Mouse (Mus musculus) megakaryocyte, adult 5-6 weeks (primary cell): ENCODE data around the gene Negr1. TPM values are rescaled to one million over a fixed set of nuclear protein-coding genes. Genes with fewer than 3 reads are reported as not detected.
"Not testable (repeated sequence)": the region's sequence is repeated elsewhere in the genome, so short reads cannot be mapped to it uniquely, and the experiment has no call there.

Experiments
- ATAC-seq: 2 replicates; pipeline ENCODE4 v1.8.0; 2016; ENCODE audit warnings: mild to moderate bottlenecking, inconsistent platforms; ENCODE audit not compliant: poor library complexity, severe bottlenecking
- total RNA-seq, 2 experiments: library from RNA; stranded (forward) in 1 of 2; stranded (reverse) in 1 of 2; fragments of 153-499, 151-499 nt in 1 of 2; fragments of 221-1000, 200-1000 nt in 1 of 2; gene quantifications; 2 replicates each; pipeline versions ENCODE4 v1.2.3 to v1.2.4; 2015 to 2017

The Negr1 gene
- total RNA-seq, 2 experiments from 2014 or later: 0.18 to 0.62 TPM

DNA sequence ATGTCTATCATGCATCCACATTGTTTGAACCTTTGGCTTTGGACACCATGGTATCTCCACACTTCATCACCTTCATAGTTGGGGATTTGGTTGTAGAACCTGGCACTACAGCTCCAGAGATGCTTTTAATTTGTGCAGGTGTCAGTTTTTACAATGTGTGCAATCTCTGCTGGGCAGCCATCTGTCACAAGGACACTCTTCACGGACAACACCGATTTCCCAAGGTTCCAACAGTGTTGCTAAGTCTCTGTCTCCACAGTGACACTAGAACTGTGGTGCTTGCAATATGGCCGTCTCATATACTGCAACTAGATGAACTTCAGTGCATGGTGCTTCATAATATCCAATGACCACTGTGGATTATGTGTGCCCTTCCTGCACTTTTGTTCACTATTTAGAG, 425.5 kb downstream of the Negr1 start:
- ATAC-seq: no peak

DNA sequence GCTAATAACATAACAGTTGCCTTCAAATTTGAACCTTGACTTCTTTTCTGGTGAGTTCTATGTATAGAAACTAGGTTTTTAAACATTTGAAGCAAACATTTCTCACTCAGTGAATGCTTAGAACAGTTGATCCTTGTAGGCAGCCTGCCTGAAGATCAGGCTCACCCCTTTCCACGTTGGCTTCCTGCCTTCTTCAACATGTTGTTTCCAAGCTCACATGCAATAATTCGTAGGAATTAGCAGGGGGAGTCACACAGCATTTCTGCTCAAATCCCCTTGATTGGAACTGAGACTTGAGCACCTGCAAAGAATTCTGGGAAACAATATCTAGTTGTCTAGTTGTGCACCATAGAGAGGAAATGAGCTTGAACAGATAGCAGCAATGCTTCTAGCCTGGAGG, 430.6 kb downstream of the Negr1 start:
- ATAC-seq: no peak

DNA sequence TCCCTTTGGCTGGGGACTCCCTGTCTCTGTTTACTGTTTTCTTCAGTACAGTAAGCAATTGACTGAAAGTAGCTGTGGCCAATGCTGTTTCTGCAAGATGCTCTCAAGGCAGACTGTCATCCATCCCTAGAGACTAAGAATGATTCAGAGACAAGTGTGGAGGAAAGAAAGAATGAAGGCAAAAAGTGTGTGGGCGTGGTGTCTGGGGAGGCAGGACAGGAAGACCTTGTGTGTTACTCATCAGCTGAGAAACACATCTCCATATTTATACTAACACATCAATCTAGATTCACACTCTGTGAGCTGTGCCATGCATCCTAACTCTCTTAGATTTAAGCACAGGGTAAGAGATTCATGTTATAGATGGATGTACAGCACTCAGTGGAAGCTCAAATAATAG, 431.2 kb downstream of the Negr1 start:
- no peak for ATAC-seq

DNA sequence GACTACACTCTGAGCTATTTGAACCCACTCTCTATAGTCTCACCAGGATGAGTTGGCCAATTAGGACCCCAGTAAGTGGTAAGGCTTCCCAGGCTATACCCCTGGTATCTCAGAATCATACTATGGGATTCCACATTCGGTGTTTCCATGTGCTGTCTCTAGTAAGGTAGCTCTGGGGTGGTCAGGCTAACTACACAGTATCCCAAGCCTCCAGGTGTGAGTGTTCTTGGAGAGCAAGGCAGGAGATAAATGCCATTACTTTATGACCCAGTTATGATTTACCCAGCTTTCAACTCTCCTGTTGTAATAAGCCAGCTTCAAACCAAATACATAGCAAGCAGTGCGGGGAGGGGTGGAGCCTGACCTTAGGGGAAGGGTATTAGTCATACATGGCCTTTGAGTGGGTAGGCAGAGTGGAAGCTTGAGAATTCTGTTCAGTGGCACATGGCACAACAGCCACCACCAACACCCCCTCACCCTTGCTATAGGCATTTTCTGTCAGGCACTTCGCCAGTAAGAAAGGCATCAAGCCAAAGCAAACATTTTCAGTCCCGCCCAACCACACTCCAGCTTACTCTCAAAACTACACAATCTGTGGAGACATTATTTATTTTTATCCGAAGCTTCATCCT, 437.7 kb downstream of the Negr1 start:
- ATAC-seq: no peak

DNA sequence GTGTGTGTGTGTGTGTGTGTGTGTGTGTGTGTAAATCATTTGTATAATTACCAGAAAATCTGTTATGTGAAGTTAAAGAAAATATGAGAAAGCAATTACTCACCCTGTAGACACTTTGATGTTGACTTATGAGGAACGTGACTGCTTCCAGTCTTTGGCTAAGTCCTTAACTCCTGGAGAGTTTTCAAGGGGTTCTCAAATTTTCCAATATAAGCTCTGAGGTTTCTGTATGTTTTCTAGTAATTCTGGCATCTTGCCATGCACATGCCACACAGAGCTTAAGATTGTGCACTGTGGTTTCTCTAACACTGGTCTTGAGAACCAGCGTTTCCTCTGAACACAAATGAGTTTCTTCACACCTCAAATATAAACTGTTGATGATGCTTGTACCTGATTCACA, 460.0 kb downstream of the Negr1 start:
- ATAC-seq: no peak

DNA sequence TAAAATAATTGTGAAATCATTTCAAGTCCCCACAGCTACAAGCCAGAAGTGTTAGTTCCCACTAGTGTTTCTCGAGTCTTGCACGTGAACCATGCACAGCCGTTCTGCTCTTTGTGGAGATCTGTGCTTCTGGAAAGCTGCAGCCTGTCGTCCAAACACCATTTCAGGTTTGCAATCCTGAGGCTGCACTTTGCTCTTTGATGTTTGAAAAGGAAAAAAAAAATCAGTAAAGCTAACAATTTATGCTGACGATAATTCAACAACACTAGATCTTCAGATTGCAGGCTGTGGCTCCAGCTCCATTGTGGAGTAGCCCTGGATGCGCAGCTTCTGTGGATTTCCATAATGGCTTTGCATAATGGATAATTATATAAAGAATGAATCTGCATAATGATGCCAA, 463.0 kb downstream of the Negr1 start:
- ATAC-seq: no peak

DNA sequence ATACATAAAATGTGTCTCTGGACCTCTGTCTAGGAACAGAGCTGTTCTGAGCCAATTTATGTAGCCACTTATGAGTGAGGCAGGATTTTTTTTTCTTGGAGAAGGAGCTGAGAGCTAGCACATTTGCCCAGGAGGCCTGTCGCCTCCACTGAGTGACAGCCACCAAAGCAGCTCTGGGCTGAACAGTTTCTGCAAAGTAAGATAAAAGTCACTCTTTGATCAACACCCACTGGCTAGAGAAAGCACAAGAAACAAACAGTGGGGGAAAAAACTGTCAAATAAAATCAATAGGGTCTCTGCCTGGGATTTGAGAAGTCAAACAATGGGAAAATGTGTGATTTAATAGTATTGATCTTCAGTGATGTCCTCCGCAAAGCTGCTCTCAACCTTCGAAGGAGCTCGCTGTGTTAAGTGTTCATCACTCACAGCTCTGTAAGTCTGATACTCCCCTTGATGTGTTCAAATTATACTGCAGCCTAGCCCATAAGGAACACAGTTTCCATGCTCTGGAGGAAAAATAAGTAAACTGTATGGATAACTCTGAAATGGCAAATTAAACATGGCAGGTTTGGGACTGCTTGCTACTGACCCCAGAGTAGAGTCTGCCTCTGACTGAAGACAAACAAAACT, 470.0 kb downstream of the Negr1 start:
- ATAC-seq: no peak

DNA sequence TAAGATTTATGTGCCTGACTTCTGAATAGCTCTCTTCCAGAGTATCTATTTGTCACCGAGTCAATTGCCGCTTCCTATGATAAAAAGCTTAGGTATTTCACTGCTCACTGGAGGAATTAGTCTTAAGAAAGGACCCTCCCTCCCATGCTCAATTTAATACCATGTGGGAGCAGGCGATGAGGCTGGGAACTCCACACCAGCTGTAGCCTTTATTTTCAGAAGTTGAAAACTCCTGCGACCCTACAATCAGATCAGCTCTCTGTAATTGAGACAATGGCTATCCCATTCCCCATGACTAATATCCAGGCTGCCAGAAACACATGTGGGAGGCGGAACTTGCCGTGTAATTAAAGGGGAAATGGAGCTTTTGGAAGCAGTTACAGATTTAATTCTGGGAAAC, 474.4 kb downstream of the Negr1 start:
- no peak for ATAC-seq

DNA sequence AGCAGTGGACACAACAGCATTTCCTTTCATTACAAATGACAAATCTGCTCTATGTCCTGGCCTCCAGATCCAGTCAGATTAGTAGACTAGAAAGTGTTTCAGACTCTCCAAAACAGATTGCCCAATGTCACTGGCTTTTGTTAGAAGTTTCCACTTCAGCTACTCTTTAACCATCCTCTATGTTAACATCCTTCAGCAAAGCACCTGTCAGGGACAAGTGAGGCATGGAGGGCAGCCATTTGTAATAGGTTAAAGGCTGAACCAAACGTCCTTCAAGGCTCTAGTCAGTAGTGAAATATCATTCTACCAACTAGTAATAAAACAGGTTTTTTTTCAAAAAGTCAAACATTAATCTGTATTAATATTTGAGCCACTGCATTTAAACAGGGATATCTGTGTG, 475.0 kb downstream of the Negr1 start:
- no peak for ATAC-seq

DNA sequence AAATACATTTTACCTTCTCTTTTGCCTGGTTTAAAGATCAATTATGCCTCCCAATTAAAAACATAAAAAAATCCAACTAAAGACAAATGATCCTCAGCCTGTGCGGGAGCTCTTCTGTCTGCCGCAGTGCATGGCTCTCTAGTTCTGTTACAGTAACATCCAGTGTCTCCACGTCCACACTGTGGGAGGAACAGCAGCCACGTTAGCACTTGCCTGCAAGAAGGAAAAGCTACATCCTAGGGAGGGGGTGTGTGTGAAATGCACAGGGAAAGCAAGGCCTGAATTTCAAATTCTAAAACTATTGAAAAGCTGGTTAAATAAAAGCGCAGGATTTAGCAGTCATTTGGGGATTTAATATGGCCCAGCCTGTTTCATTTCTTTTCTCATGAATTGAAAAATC, 479.0 kb downstream of the Negr1 start:
- no peak for ATAC-seq

DNA sequence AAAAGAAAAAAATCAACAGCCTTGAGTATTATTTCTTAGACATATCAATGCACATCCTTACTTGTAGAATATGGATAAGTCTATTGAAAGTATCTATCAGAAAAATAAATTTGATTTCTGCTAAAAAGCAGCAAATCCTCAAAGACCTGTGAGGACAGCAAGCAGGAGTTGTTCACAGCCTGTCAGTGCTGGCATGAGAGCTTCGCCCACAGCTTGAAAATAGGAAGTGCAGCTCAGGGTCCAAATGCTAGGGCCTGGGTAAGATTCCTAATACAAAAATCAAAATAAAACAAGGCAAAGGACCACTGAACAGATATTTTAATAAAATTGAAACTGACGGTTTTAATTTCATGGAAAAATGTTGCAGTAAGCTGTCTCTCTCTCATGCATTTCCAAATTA, 483.0 kb downstream of the Negr1 start:
- ATAC-seq: no peak

DNA sequence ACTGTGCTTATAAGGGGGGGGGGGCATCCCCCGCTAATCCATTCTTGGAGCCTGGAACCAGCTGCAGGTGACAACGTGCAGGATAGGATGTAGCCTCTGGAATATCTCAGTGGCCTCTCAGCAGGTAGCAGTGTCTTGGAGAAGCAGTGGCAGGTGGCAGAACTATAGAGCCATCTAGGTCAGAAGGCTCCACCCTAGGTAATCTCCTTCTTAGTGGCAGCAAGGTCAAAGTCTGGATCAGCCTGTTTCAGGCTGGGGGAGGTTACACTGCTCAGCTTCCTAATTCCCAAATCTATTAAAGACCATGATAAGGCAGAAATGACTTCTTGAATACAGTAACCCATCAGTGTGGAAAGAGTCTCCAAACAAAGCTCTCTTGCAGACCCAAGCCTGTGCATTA, 502.8 kb downstream of the Negr1 start:
- not testable (repeated sequence) for ATAC-seq

DNA sequence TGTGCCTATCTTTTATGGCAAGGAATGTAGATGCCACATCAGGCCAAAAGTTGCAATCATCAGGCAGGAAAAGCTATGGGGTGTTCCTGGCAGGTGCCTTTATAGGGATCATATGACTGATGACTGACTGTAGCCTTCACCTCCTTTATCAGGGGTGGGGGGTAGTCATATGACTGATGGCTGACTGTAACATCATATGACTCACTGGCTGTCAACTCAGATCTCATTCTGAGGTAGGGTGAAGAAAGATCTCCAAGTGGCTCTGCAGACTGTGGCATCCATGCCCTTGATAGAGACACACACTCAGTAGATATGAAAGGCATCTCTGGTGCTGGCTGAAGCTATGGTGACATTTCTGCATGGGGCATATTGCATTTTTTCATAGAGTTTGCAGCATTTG, 504.7 kb downstream of the Negr1 start:
- no peak for ATAC-seq

DNA sequence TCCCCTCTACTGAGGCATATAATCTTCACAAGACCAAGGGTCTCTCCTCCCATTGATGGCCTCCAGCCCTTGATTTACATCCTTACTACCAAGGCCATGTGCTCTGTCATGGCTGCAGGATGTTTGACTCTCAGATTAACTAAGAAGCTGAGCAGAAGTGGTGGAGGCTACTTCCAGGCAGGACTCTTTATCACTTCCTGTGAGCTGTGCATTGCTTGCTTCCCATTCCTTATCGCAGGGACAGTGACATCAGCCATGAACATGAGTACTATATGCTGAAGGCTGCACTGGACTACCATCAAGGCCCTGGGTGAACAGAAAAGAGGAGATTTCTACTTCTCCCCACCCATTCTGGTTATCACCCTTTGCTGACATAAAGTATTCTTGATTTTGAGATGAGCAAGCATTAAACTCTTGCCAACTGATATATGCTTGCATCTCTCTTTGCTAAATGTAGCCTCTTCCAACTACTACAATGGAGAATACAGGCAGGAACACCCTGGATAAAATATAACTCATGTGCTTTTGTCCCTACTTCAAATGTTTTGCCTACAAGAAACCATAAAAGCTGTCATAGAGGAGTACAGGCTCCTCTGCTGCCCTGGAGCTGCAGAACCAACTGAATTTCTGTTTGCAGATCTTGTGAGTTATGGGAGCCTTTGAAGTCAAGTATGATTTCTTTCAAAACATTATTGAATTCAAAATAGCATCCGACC, 517.8 kb downstream of the Negr1 start:
- ATAC-seq: no peak

DNA sequence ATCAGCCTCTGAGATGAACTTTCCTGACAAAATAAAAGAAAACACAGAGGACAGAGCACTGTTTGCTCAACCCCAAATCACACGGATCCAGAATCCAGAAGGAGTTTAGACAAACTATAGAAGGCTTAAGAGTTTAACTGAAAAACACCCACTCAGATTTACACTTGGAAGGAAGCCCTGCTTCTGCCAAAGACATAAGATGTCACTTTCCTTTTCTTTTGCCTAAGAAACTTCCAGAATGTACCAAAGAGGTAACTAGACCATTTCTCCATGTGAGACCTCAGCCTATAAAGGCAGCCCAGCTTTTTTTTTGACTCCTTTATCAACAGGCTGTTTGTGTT, 518.3 kb downstream of the Negr1 start:
- no peak for ATAC-seq

DNA sequence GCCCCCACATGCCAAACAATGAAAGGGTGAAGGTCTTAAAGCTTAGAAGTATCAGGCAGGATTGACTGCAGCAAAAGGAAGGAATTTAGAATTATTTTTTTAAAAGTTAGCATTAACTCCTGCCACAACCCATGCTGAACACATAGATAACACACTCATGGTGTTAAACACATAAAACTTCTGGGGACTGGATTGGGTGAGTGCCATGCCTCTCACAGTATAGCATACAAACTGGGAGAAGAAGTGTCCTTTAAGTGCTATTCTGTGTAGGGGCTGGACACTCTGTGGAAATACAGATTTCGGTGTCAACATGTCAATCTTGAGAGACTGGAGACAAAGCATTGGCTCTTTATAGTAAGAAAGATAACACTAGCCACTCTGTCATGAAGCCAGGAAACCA, 519.0 kb downstream of the Negr1 start:
- no peak for ATAC-seq

DNA sequence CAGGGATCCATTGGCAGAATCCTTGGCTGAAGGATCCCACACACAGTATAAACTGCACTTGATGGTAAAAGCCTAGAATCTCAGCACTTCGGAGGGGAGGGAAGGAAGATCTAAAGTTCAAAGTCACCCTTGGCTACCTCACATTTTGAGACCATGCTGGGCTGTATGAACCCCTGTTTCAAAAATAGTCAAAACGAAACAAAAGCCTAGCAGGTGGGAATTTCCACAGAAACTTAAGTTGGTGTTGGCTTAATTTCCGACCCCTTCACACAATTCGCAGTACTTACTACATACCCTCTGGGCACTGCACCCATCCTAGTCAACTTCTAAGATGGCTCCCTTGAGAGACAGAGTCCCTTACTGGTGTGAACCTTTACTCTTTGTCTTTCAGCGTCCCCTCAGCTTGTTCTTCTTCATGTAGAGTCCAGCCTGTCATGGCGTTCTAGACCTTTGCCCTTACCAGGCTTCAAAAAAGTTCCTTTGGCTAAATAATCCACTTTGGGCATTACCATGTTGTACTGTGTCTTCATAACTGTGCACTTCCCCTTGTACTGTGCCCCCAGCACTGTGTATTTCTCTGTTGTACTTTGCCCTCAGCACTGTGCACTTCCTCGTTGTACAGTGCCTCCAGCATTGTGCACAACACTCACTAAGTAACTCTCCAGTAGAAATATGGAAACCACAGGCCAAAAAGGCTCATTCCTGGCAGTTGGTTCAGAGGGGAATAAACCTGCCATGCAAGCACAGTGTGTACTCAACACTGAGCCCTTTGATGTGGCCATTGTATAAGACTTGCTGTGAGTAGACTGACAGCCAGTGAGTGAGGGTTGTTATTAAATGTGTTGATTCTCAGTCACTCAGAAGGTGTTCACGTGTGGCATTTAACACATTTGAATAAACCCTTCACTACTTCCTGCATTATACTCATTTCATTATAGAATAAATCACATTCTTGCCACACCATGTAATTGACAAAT, 521.5 kb downstream of the Negr1 start:
- no peak for ATAC-seq

DNA sequence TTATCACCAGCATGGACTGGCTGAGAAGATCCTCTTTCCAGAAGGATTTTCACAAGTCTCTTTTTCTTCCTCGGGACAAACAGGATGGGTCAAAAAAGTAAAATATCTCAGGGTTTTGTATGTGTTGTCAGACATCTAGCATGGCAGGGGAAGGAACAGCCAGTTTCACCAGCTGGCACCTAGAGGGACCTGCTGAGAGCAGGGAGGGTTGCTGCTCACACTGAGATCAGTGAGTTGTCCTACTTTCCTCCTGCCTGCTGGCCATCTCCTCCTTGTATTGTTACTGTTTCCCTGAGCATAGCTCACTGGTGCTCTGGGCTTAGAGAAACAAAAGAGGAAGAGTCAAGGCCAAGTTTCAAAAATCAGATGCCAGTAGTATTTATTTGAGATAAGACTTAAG, 523.6 kb downstream of the Negr1 start:
- ATAC-seq: no peak

DNA sequence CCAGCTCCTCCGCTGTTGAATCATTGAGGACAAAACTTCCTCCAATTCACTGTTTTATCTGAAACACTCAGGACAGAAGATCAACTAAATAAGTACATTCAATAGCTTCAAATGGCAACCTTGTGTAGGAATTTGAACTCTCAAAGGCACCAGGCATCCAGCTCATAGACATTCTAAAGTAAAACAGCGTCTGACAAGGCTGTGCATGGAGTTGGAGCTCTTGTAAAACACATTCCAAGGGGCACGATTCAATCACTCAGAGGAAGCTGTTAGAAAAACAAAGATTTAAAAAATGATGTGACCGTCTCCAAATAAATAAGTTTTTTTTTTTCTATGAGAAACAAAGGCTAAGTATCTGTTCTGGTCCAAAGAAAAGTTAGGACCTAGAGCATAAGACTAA, 528.5 kb downstream of the Negr1 start:
- no peak for ATAC-seq

DNA sequence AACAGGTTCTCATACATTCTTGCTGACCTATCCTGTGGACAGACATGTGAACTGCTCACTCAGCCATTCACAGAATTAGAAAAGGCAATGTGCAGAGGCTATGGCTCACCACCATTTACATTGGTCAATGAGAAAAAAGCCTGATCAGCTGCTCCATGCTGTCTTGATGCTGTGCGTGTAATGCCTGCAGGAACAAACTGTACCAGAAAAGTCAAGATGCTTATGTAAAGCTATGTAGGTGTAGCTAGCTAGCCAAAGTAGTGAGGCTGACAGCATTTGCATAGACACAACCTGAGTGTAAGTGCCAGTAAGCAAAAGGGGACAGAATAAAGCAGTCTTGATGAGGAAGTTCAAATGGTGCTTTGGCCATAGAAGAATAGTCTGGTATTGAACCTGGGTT, 534.7 kb downstream of the Negr1 start:
- no peak for ATAC-seq

DNA sequence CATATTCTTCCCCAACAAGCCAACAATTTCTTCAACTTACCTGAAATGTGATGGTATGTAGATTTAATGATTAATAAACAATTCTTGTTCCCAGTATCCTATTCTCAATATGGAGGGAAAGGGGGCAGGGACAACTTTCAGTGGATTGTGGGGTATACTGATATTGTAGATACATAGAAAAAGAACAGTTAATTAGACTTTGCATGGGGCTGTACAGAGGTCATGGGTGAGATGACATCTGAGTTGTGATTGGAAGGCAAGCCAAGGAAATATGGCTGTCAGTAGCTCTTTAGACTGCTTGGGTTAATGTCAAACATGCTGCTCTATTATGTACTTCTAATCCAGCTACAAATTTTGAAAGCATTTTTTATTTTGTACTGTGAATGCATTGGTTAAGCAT, 535.9 kb downstream of the Negr1 start:
- no peak for ATAC-seq
